Mouse (Mus musculus) liver, adult (tissue): Measurements from ENCODE around the gene Dnajc2.

Experiments used
- GATA4 ChIP-seq: IDR thresholded peaks from 2 replicates; pipeline ENCODE4 v1.6.1; 2014; ENCODE audit warnings: mild to moderate bottlenecking, low read length; ENCODE audit not compliant: insufficient replicate concordance

The Dnajc2 gene

DNA sequence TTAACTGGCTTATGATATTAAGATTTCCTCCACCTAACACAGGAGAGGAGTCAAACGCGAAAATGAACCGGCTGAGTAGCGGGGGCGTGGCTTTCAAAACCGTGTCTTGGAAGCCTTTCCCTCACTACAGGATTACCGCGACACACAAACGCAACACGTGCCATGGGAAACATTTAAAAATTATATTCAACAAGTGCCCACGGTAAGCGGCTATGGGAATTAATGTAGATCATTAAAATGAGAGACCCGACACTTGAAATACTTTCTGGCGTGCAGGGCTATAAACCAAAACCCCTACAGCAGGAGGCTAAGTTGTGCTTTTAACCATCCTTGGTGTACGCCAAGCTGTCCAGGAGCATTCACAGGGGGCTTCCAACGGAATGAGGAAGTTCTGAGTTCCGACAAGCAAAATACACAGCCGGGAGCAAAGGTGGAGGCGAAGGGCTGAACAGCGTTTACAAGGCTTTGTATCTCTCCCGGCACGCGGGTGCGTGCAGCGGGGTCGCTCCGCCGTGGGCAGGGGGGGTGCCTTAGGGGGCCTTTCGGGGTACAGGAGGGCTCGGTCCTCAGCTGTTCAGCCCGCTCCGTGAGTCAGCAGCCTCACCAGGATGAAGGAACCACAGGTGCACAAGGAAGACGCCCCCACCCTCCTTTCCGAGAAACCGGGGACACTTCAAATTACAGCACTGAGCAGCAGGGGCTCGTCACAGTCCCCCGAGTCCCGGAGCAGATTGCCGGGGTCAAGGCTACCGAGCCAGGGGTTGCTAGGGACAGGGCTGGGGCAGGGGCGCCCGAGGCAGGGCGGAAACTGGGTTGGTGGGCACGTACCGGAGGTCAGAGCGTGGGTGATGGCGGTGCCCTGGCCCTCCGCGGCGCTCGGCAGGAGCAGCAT, 644 bp downstream of the Dnajc2 start:
- TF ChIP-seq GATA4, result no peak

DNA sequence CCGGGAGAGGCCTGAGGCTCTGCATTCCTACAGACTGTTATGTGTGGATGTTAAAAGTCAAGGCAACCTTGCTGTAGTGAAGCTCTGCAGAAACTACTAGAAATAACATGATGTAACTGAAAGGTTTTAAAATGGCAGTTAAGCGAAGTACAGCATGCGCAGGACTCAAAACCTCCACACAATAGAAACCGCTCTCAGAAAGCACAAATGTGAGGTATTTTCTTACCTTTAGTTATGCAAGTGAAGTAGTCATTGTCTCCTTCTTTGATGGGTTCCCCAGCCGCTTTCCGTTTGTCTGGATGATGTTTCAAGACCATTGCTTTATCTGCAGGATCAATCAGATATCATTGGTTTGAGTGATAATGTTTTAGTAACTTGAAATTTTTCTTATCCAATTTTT, 8.6 kb downstream of the Dnajc2 start:
- TF ChIP-seq GATA4, result no peak

DNA sequence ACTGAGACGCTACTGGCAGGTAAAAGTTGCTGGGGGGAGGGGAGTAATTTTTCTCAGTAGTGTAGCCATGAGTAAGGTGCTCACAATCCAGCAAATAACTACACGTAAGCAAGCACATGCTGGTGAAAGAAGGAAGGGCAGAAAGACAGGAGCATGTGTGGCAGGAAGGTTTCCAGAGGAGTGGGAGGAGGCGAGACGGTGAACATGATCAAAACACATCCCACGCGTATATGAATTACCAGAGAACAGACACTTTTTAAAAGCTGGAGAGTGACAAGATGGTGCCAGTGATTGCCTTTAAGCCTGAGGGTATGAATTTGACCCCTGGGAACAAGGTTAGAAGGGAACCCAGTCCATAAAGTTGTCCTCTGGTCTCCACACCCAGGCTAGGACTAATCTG, 15.2 kb downstream of the Dnajc2 start:
- TF ChIP-seq GATA4, result no peak

DNA sequence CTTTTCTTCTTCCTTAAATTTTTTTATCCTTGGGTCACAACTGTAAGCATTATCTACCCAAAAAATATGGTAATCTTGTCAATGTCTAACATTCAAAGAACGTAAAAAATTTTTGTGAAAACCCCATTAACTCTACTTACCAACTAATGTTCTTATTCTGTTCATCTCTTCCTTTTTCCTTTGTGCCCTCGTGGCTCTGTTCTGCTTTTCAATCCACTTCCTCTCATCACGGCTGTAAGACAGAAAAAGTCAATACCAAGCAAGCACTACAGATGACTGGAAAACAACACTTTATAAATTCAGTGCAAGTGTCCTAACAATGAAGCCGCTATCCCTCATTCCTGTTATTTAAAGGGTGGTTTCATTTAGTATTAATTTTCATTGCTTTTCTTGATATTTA, 16.5 kb downstream of the Dnajc2 start:
- TF ChIP-seq GATA4, result no peak

DNA sequence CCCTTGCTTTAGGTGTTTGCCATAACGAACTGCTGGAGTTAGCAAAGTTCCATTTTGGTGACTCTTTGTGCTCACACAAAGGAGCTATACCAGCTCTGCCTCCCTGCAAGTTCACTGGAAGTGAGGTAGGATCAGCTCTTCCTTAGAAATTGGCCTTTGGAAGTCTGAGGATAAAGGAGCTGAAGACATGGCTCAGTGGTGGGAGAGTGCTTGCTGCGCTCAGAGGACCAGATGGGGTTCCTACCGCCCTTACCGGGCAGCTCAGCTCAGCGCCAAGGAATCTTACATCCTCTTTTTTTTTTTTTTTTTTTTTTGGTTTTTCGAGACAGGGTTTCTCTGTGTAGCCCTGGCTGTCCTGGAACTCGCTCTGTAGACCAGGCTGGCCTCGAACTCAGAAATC, 39.1 kb downstream of the Dnajc2 start:
- TF ChIP-seq GATA4, result no peak

DNA sequence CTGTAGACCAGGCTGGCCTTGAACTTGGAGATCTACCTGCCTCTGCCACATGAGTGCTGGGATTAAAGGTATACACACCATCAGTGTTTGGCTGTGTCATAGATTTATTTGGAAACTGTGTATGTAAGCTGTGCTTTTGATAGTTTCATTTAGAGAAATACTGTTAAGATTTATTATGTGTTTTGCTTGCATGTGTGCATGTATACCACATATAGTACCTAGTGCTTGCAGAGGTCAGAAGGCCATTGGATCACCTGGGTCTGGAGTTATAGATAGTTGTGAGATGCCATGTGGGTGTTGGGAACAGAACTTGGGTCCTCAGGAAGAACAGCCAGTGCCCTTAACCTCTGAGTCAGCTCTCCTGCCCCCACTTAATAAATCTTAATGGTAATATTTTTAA, 40.4 kb downstream of the Dnajc2 start:
- TF ChIP-seq GATA4, result no peak

DNA sequence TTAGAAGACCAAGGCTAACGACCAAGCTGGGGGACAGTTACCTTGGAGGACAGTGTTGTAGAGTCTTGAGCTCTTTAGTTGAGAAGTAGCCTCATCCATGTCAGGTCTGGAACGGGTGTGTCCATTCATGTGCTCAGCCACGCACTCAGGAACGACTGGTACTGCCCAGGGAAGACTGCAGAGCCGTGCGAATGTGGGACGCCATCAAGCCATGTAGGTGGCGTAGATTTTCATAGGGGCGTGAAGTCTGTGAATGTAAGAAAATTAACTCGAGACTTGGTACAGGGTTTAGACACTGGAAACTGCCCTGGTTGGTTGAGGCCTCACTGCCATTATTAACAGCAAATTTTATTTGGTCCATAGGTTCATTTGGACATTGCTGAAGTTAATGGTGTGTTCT, 41.4 kb downstream of the Dnajc2 start:
- no peak for TF ChIP-seq GATA4

DNA sequence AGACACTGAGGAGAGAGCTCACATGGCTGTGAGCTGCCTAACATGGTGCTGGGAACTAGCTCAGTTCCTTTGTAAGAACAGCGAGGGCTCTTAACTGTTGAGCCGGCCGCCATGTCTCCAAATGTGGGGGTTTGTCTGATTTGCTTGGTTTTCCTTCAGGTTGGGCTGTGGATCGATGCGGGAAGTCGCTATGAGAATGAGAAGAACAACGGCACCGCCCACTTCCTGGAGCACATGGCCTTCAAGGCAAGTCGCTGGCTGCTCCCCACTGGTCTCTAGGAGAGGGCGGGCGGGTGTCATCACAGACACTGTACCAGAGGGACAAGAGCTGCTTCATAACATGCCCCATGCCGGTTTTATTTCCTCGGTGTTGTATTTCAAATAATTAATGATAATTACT, 45.2 kb downstream of the Dnajc2 start:
- no peak for TF ChIP-seq GATA4

DNA sequence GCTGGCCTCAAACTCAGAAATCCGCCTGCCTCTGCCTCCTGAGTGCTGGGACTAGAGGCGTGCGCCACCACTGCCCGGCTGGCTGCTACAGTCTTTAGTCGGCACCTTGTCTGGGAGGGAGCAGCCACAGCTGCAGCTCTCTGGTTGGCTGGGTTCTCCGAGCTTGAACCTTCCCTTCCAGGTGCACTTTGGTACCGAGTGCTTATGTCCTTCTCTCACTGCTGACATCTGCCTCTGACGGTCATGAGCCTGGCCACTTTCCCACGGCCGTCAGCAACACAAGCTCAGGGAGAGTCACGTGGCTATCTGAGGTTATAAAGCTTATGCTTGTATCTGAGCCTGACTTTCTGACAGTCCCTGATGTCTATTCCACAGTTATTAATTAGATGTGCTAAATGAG, 45.9 kb downstream of the Dnajc2 start:
- TF ChIP-seq GATA4, result no peak

DNA sequence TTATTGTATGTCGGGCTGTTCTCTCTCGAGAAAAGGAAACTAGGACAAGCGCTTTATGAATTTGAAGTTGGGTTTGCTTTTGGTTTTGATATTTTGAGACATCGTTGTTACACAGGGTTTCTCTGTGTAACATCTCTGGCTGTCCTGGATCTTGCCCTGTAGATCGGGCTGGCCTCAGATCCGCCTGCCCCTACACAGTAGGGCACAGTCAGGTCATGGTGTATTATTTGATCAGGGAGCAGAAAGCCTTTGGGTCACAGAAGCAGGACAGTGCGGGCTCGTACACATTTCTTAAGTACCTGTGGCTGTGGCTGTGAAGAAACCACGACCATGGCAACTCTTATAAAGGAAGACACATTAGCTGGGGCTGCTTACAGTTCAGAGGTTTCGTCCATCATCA, 47.4 kb downstream of the Dnajc2 start:
- no peak for TF ChIP-seq GATA4

DNA sequence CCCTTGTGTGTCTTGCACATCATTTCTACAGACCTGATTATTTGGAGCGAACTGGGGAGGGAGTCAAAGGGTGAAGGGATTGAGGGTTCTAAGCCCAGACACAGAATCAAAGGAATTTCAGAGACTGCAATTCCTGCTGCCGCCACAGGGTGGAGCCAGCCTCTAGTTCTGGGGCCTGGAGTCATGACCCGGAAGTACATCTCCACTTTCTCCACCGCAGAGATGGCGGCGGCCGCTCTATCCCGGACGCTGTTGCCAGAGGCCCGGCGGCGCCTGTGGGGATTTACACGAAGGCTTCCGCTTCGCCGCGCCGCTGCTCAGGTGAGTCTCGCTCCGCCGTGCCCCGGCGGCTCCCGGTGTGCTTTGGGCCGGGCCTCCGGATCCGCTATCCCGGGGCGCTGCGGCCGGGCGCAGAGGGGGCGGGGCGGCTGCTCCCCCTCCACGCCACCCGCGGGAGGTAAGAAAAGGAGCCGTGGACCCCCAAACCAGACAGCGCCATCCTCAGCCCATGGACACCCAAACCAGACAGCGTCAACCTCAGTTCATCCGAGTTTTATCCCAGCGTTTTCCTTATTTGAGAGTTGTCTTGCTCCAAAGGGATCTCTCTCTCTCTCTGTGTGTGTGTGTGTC, 48.0 kb downstream of the Dnajc2 start, which contains the start of gene Pmpcb:
TSS of gene Pmpcb (plus strand) at position 186 of the 630 bp plus-strand sequence.
- peak; percentile 25; the same call in 1 of the 2 replicates for TF ChIP-seq GATA4

DNA sequence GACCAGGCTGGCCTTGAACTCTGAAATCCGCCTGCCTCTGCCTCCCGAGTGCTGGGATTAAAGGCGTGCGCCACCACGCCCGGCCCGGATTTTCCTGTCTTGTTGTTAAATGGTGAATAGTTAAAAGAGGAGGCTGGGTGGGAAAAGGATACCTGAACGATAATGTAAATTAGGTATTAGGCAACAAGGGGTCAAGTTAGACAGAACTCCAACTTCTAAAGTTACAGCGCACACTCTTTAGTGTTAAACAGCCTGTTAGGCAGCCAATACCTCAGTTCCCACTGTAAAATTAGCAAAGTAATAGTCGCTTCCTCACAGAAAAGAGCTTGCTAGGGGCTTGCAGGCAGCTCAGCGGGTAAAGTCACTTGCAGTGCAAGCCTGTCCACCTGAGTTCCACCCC, 49.0 kb downstream of the Dnajc2 start:
- TF ChIP-seq GATA4, result no peak

DNA sequence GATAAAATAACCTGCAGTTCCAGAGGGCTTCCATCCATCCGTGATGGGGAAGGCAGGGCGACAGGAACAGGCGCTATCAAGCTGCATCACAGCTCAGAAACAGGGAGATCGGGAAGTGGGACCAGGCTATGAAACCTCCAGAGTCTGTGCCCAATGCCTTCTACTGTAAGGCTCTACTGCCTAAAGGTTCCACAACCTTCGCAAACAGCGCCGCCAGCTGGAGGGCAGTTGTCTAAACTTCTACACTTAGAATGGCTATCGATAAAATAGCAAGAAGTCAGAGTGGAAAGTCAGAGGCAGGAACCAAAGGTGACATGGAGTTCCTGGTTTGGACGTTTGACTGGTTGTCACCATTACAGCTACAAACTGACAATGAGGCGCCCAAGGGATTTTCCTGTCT, 49.5 kb downstream of the Dnajc2 start:
- TF ChIP-seq GATA4, result no peak

DNA sequence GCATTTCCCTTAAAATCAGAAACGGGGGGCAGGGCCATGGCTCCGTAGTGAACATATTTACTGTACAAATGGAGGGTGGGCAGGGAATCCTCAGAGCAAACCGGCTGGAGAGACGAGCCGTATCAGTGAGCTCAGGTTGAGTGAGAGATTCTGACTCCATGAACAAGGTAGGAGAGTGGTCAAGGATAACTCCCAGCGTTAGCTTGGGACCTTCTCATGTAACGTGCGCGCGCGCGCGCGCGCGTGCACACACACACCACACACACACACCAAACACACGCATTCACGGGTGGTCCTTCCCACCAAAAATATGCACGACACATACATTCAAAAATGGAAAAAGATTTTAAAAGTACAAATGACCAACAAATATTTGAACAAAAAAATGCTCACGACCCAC, 50.0 kb downstream of the Dnajc2 start:
- TF ChIP-seq GATA4, result no peak

DNA sequence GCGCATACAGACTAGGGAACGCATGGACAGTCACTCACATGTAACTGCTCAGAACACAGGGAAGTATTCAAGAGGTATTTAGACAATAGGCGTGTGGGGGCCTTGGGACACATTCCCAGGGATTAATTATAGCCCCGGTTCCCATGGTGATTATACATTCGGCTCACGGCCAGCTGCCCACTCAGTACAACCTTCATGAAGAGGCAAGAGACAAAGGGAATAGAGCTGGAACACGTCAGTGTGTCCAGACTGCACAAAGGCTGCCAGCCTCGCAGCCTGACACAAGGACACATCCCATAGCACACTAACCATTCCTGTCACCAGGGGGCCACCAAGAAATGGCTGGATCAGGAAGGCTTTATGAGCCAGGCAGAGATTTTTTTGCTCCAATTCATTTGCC, 52.1 kb downstream of the Dnajc2 start:
- no peak for TF ChIP-seq GATA4

DNA sequence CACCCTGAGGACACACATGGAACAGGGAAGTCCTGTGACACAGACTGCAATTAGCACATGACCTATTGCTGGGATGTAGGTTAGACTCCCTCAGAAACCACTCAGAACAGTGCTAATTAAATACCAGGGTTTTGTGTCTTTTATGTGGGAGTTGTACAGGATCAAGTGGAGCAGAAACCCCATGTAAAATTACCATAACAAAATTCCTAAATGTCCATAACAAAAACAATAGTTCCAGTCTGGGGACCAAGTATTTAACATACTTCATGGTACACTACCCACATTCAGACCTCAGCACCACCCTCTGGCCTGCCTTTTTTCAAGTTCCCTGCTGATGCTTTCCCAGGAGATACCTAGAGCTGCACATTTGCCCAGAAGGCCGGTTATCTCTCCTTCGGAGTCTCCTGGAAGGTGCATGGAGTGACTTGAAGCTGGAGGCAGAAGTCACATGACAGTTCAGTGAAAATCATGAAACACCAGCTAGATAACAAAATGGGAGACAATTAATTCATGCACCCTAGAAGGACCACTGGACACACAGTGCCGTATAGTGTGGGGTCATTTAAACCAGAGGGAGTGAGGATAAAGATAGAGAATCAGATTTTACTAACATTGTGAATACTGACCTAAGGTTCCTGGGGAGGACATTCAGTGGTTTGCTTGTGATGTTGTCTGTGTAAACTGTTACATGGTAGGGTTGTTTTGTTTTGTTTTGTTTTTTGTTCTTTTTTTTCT, 52.7 kb downstream of the Dnajc2 start:
- no peak for TF ChIP-seq GATA4
